Mouse (Mus musculus) limb, embryonic 12.5 days (tissue): ENCODE results near the gene Gpx1. TPM values are rescaled to one million over a fixed set of nuclear protein-coding genes. Genes with fewer than 3 reads are reported as not detected.
"Not testable (repeated sequence)": the region's sequence is repeated elsewhere in the genome, so short reads cannot be mapped to it uniquely, and the experiment has no call there.

ENCODE experiments used
- ATAC-seq: fragments of 200-750 bp; cut with Nextera tagmentation; 2 replicates; pipeline ENCODE4 v1.8.0; 2017; ENCODE audit warnings: low read depth, moderate TSS enrichment; ENCODE audit not compliant: insufficient number of reproducible peaks, insufficient read depth, low FRiP score, low TSS enrichment
- H3K27ac ChIP-seq: fragments of 300-500 bp; sonication (generic); 2 replicates; pipeline ENCODE4 v1.5.1; 2016; ENCODE audit warnings: mild to moderate bottlenecking, moderate library complexity
- H3K27me3 ChIP-seq: fragments of 300-500 bp; sonication (generic); 2 replicates; pipeline ENCODE4 v1.6.1; 2016; ENCODE audit warnings: mild to moderate bottlenecking, moderate library complexity
- H3K36me3 ChIP-seq: fragments of 300-500 bp; sonication (generic); 2 replicates; pipeline ENCODE4 v1.6.1; 2016; ENCODE audit warnings: mild to moderate bottlenecking, moderate library complexity
- H3K4me1 ChIP-seq: fragments of 300-500 bp; sonication (generic); replicated peaks from 2 replicates; pipeline ENCODE4 v1.6.1; 2016
- H3K4me2 ChIP-seq: fragments of 300-500 bp; sonication (generic); 2 replicates; pipeline ENCODE4 v1.6.1; 2016; ENCODE audit warnings: mild to moderate bottlenecking, moderate library complexity
- H3K4me3 ChIP-seq: fragments of 300-500 bp; sonication (generic); replicated peaks from 2 replicates; pipeline ENCODE4 v1.5.1; 2016; ENCODE audit warnings: mild to moderate bottlenecking
- H3K9ac ChIP-seq: fragments of 300-500 bp; sonication (generic); replicated peaks from 2 replicates; pipeline ENCODE4 v1.6.1; 2016; ENCODE audit warnings: mild to moderate bottlenecking, moderate library complexity
- H3K9me3 ChIP-seq: fragments of 300-500 bp; sonication (generic); 2 replicates; pipeline ENCODE4 v1.6.1; 2016; ENCODE audit warnings: mild to moderate bottlenecking, moderate library complexity
- WGBS: fragments of 180-500 bp; shearing (Covaris S2); methylation state at CpG from one replicate; pipeline ENCODE4 v1.1.7; 2016; 5-methylcytosine and 5-hydroxymethylcytosine counted together
- polyA plus RNA-seq: library from polyadenylated mRNA; unstranded; fragments of >200 nt; fragmentation: Nextera tagmentation; extraction: Ambion mirVana; gene quantifications from 2 replicates; pipeline ENCODE4 v1.2.1, GENCODE M21; 2016

Gpx1 gene
- polyA plus RNA-seq, 1 experiment from 2014 or later = 821 TPM

- under 1% methylated on average over 51 of the region's 51 CpGs for WGBS
- ATAC-seq = peak; percentile 65
- no peaks in the 10 kb centered on the region for H3K9me3 ChIP-seq
Measured at GRCm38 (mm10) chr9:108306571-108306980, 32.1 kb upstream of the Gpx1 start.

GRCm38 (mm10) chr9:108307021-108307807 lies 31.5 kb upstream of the Gpx1 start:
- H3K4me2 ChIP-seq = peak overlapping the region; percentile 84
- H3K27ac ChIP-seq = peak overlapping the region; percentile 100
- H3K9me3 ChIP-seq = no peaks in the 10 kb centered on the region
- no peak for ATAC-seq
- H3K9ac ChIP-seq = peak overlapping the region; percentile 98
- H3K4me1 ChIP-seq = peaks cover 33% of the 10 kb centered on the region
- H3K36me3 ChIP-seq = peaks cover 17% of the 10 kb centered on the region
- H3K4me3 ChIP-seq = peak overlapping the region; percentile 90
- WGBS = 21% methylated on average over 12 of the region's 12 CpGs
- H3K27me3 ChIP-seq = no peaks in the 10 kb centered on the region

More at GRCm38 (mm10) chr9:108306571-108306980, 32.1 kb upstream of the Gpx1 start:
- Histone ChIP-seq H3K9ac (peak overlapping the region; percentile 98), H3K27ac (peak overlapping the region; percentile 100), H3K4me1 (peaks cover 33% of the 10 kb centered on the region), H3K4me3 (peak overlapping the region; percentile 90), H3K27me3 (no peaks in the 10 kb centered on the region), H3K4me2 (peak overlapping the region; percentile 84), H3K36me3 (peaks cover 21% of the 10 kb centered on the region)

- peak overlapping the region; percentile 84 for H3K4me2 ChIP-seq
- H3K9me3 ChIP-seq = no peaks in the 10 kb centered on the region
- peak overlapping the region; percentile 90 for H3K4me3 ChIP-seq
- H3K36me3 ChIP-seq = peaks cover 8% of the 10 kb centered on the region
- H3K4me1 ChIP-seq = peaks cover 33% of the 10 kb centered on the region
- no peak overlapping the region for H3K27ac ChIP-seq
- WGBS = 86% methylated on average over 2 of the region's 2 CpGs
- ATAC-seq = no peak
- H3K9ac ChIP-seq = peak overlapping the region; percentile 31; the same call in 1 of the 2 replicates
- no peaks in the 10 kb centered on the region for H3K27me3 ChIP-seq
Measured at GRCm38 (mm10) chr9:108308141-108308540, 30.6 kb upstream of the Gpx1 start.

GRCm38 (mm10) chr9:108317572-108317971 lies 21.1 kb upstream of the Gpx1 start:
- 95% methylated on average over 3 of the region's 3 CpGs for WGBS
- no peak overlapping the region for H3K9ac ChIP-seq
- no peak for ATAC-seq
- H3K27ac ChIP-seq = no peak overlapping the region
- H3K4me3 ChIP-seq = no peak overlapping the region
- no peaks in the 10 kb centered on the region for H3K9me3 ChIP-seq
- no peaks in the 10 kb centered on the region for H3K4me1 ChIP-seq
- no peak overlapping the region for H3K4me2 ChIP-seq
- no peaks in the 10 kb centered on the region for H3K27me3 ChIP-seq
- peaks cover 57% of the 10 kb centered on the region for H3K36me3 ChIP-seq

GRCm38 (mm10) chr9:108318462-108318861 lies 20.2 kb upstream of the Gpx1 start:
- no peak for ATAC-seq

GRCm38 (mm10) chr9:108322054-108322453 lies 16.6 kb upstream of the Gpx1 start:
- peaks cover 59% of the 10 kb centered on the region for H3K36me3 ChIP-seq

More at GRCm38 (mm10) chr9:108318462-108318861, 20.2 kb upstream of the Gpx1 start:
- Histone ChIP-seq H3K4me2 (no peak overlapping the region), H3K9me3 (no peaks in the 10 kb centered on the region), H3K4me3 (no peak overlapping the region), H3K27me3 (no peaks in the 10 kb centered on the region), H3K9ac (no peak overlapping the region), H3K27ac (no peak overlapping the region), H3K4me1 (no peaks in the 10 kb centered on the region), H3K36me3 (peaks cover 59% of the 10 kb centered on the region)
- 91% methylated on average over 2 of the region's 2 CpGs for WGBS

GRCm38 (mm10) chr9:108324784-108325183 lies 13.9 kb upstream of the Gpx1 start:
- Histone ChIP-seq H3K4me1 (no peaks in the 10 kb centered on the region), H3K27me3 (no peaks in the 10 kb centered on the region), H3K9ac (no peak overlapping the region), H3K4me3 (no peak overlapping the region), H3K9me3 (no peaks in the 10 kb centered on the region), H3K36me3 (peaks cover 71% of the 10 kb centered on the region), H3K4me2 (no peak overlapping the region), H3K27ac (no peak overlapping the region)
- 95% methylated on average over 1 of the region's 1 CpGs for WGBS
- ATAC-seq = no peak

More at GRCm38 (mm10) chr9:108322054-108322453, 16.6 kb upstream of the Gpx1 start:
- not testable (repeated sequence) for ATAC-seq, H3K4me2 ChIP-seq, H3K9me3 ChIP-seq, H3K4me1 ChIP-seq, H3K9ac ChIP-seq, H3K27ac ChIP-seq, H3K4me3 ChIP-seq, H3K27me3 ChIP-seq
- 89% methylated on average over 7 of the region's 7 CpGs for WGBS

- no peak for ATAC-seq
- Histone ChIP-seq H3K36me3 (peaks cover 70% of the 10 kb centered on the region), H3K27me3 (no peaks in the 10 kb centered on the region), H3K4me1 (no peaks in the 10 kb centered on the region), H3K4me2 (no peak overlapping the region), H3K27ac (no peak overlapping the region), H3K4me3 (no peak overlapping the region), H3K9ac (no peak overlapping the region), H3K9me3 (no peaks in the 10 kb centered on the region)
- WGBS = 92% methylated on average over 2 of the region's 2 CpGs
Measured at GRCm38 (mm10) chr9:108325811-108326210, 12.9 kb upstream of the Gpx1 start.

- H3K9ac ChIP-seq = no peak overlapping the region
- peaks cover 35% of the 10 kb centered on the region for H3K36me3 ChIP-seq
- peak overlapping the region; percentile 85 for H3K4me2 ChIP-seq
- H3K9me3 ChIP-seq = no peaks in the 10 kb centered on the region
- 0 out of 2 replicates have a peak overlapping the region, but pooled peaks have one; percentile 81 for H3K4me3 ChIP-seq
- peak overlapping the region; percentile 97 for H3K27ac ChIP-seq
- WGBS = 74% methylated on average over 10 of the region's 10 CpGs
- ATAC-seq = no peak
- H3K4me1 ChIP-seq = peaks cover 24% of the 10 kb centered on the region
- H3K27me3 ChIP-seq = no peaks in the 10 kb centered on the region
Measured at GRCm38 (mm10) chr9:108337848-108338550, 704 bp upstream of the Gpx1 start.

- Histone ChIP-seq H3K4me1 (peaks cover 24% of the 10 kb centered on the region), H3K27me3 (no peaks in the 10 kb centered on the region), H3K36me3 (peaks cover 31% of the 10 kb centered on the region), H3K9me3 (no peaks in the 10 kb centered on the region), H3K27ac (peak overlapping the region; percentile 97), H3K9ac (peak overlapping the region; percentile 91), H3K4me2 (peak overlapping the region; percentile 85), H3K4me3 (peak overlapping the region; percentile 81)
- WGBS = 26% methylated on average over 6 of the region's 6 CpGs
- ATAC-seq = peak; percentile 10; the same call in 1 of the 2 replicates
Measured at GRCm38 (mm10) chr9:108338551-108338885, 185 bp upstream of the Gpx1 start.

- H3K9ac ChIP-seq = peak overlapping the region; percentile 91
Measured at GRCm38 (mm10) chr9:108339886-108340257, 1.2 kb downstream of the Gpx1 start.

More at GRCm38 (mm10) chr9:108339886-108340257, 1.2 kb downstream of the Gpx1 start:
- 13% methylated on average over 20 of the region's 20 CpGs for WGBS
- peak overlapping the region; percentile 85 for H3K4me2 ChIP-seq
- peak overlapping the region; percentile 81 for H3K4me3 ChIP-seq
- H3K27ac ChIP-seq = peak overlapping the region; percentile 97
- H3K27me3 ChIP-seq = no peaks in the 10 kb centered on the region
- H3K36me3 ChIP-seq = peaks cover 18% of the 10 kb centered on the region
- no peak for ATAC-seq
- no peaks in the 10 kb centered on the region for H3K9me3 ChIP-seq
- peaks cover 24% of the 10 kb centered on the region for H3K4me1 ChIP-seq
